Mouse (Mus musculus): ENCODE results near the gene Spink4. TPM values are rescaled to one million over a fixed set of nuclear protein-coding genes. Genes with fewer than 3 reads are reported as not detected.

Gene Spink4
- polyA plus RNA-seq, 1 experiment from 2014 or later, result not detected

- DNase-seq, result no peak
- no peak for ATAC-seq (ENCODE audit: insufficient read depth)
- WGBS, result 87% methylated on average over 3 of the region's 3 CpGs
- peaks cover 61% of the 10 kb centered on the region for H3K36me3 ChIP-seq (ENCODE audit: insufficient read depth)
- H3K9me3 ChIP-seq (ENCODE audit: low read depth, low read length), result no peaks in the 10 kb centered on the region
- H3K4me3 ChIP-seq (ENCODE audit: low read depth, low read length), result no peak overlapping the region
- TF ChIP-seq CTCF (IDR thresholded peaks at IDR 0.05; ENCODE audit: low read depth), result no peak
- H3K27me3 ChIP-seq (ENCODE audit: insufficient read depth, low read length), result no peaks in the 10 kb centered on the region
- no peak overlapping the region for H3K9ac ChIP-seq
- no peak overlapping the region for H3K27ac ChIP-seq (ENCODE audit: low read depth)
- 0 out of 2 replicates have a peak, but pooled peaks cover 6% of the 10 kb centered on the region for H3K4me1 ChIP-seq (ENCODE audit: insufficient read depth)
- H3K4me2 ChIP-seq, result no peak overlapping the region
These were observed 55.8 kb downstream of the Spink4 start for GRCm38 (mm10) chr4:40975678-40976077.

DNA sequence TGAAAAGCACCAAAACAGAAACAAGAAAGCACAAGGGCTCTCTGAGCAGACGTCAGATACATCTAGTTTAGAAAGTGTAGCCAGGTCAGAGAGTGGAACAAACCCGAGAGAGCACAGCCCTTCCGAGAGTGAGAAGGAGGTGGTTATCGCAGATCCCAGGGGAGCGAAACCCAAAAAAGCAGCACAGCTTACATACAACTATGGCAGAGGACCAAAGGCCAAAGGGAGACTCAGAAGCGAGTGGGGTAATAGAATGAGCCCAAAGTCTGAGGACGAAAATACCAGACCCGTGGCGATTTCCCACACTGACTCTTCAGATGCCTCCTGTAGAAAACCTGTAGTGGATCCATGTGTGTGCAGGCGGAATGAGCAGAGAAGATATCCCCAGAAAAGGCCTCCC, 56.8 kb downstream of the Spink4 start:
- Histone ChIP-seq H3K27ac (ENCODE audit: low read depth) (no peak overlapping the region), H3K4me2 (no peak overlapping the region), H3K27me3 (ENCODE audit: insufficient read depth, low read length) (no peaks in the 10 kb centered on the region), H3K4me1 (ENCODE audit: insufficient read depth) (0 out of 2 replicates have a peak, but pooled peaks cover 6% of the 10 kb centered on the region), H3K4me3 (ENCODE audit: low read depth, low read length) (no peak overlapping the region), H3K9ac (no peak overlapping the region), H3K9me3 (ENCODE audit: low read depth, low read length) (no peaks in the 10 kb centered on the region), H3K36me3 (ENCODE audit: insufficient read depth) (peaks cover 70% of the 10 kb centered on the region)
- no peak for ATAC-seq (ENCODE audit: insufficient read depth)
- no peak for DNase-seq
- 92% methylated on average over 10 of the region's 10 CpGs for WGBS
- no peak for TF ChIP-seq CTCF (IDR thresholded peaks at IDR 0.05; ENCODE audit: low read depth)

- TF ChIP-seq CTCF (IDR thresholded peaks at IDR 0.05; ENCODE audit: low read depth), result no peak
- Histone ChIP-seq H3K9ac (no peak overlapping the region), H3K4me3 (ENCODE audit: low read depth, low read length) (no peak overlapping the region), H3K4me2 (no peak overlapping the region), H3K4me1 (ENCODE audit: insufficient read depth) (no peaks in the 10 kb centered on the region), H3K36me3 (ENCODE audit: insufficient read depth) (peaks cover 84% of the 10 kb centered on the region), H3K9me3 (ENCODE audit: low read depth, low read length) (no peaks in the 10 kb centered on the region), H3K27me3 (ENCODE audit: insufficient read depth, low read length) (no peaks in the 10 kb centered on the region), H3K27ac (ENCODE audit: low read depth) (no peak overlapping the region)
- no peak for DNase-seq
- ATAC-seq (ENCODE audit: insufficient read depth), result no peak
- 93% methylated on average over 1 of the region's 1 CpGs for WGBS
These were observed 59.6 kb downstream of the Spink4 start for GRCm38 (mm10) chr4:40979430-40979829.

Other genes starting within 250 kb of the Spink4 start
- gene Aptx, start 216.9 kb upstream of the Spink4 start, polyA plus RNA-seq (2014; fragmentation: Nextera tagmentation; extraction: Ambion mirVana), result 28.3 and 29.1 TPM in 2 replicates
- 386 and 393 TPM in 2 replicates for gene Dnaja1, start 197.9 kb upstream of the Spink4 start, polyA plus RNA-seq (2014; fragmentation: Nextera tagmentation; extraction: Ambion mirVana)
- gene Smu1, start 162.1 kb upstream of the Spink4 start, polyA plus RNA-seq (2014; fragmentation: Nextera tagmentation; extraction: Ambion mirVana), result 159 and 165 TPM in 2 replicates
- gene B4galt1, start 66.0 kb upstream of the Spink4 start, polyA plus RNA-seq (2014; fragmentation: Nextera tagmentation; extraction: Ambion mirVana), result 64.4 and 66.5 TPM in 2 replicates
- 210 and 228 TPM in 2 replicates for gene Bag1, start 28.2 kb downstream of the Spink4 start, polyA plus RNA-seq (2014; fragmentation: Nextera tagmentation; extraction: Ambion mirVana)
- gene Chmp5, start 28.4 kb downstream of the Spink4 start, polyA plus RNA-seq (2014; fragmentation: Nextera tagmentation; extraction: Ambion mirVana), result 90.7 and 97.6 TPM in 2 replicates
- gene Nfx1, start 50.9 kb downstream of the Spink4 start, polyA plus RNA-seq (2014; fragmentation: Nextera tagmentation; extraction: Ambion mirVana), result 95.7 and 96.9 TPM in 2 replicates
- not detected in 2 replicates for gene Aqp7, start 128.1 kb downstream of the Spink4 start, polyA plus RNA-seq (2014; fragmentation: Nextera tagmentation; extraction: Ambion mirVana)
- gene Aqp3, start 178.1 kb downstream of the Spink4 start, polyA plus RNA-seq (2014; fragmentation: Nextera tagmentation; extraction: Ambion mirVana), result 0.24 and 0.51 TPM in 2 replicates
- 27.2 and 32.4 TPM in 2 replicates for gene Nol6, start 204.4 kb downstream of the Spink4 start, polyA plus RNA-seq (2014; fragmentation: Nextera tagmentation; extraction: Ambion mirVana)
- 89.5 and 92.5 TPM in 2 replicates for gene Ube2r2, start 215.7 kb downstream of the Spink4 start, polyA plus RNA-seq (2014; fragmentation: Nextera tagmentation; extraction: Ambion mirVana)

Measured in lung, embryonic 14.5 days (tissue).